Mouse (Mus musculus) MEL (cell line): Measurements from ENCODE around the gene Creld2. TPM values are rescaled to one million over a fixed set of nuclear protein-coding genes. Genes with fewer than 3 reads are reported as not detected.

Source experiments
- DNase-seq: peaks from one replicate; pipeline ENCODE4 v3.0.0; 2011; ENCODE audit warnings: low read depth, low spot score
- H3K27ac ChIP-seq: 2 replicates; pipeline ENCODE4 v1.5.1; 2012; ENCODE audit warnings: low read depth, mild to moderate bottlenecking, control low read depth, low read length, moderate library complexity; ENCODE audit not compliant: control insufficient read depth
- H3K27me3 ChIP-seq, 2 experiments: fragments of 150-350 bp in 1 of 2; sonication (generic) in 1 of 2; 2 replicates each; pipeline ENCODE4 v1.6.1; 2012; ENCODE audit warnings: low read length in 2 of 2, mild to moderate bottlenecking in 2 of 2, improper control_type of control experiment in 1 of 2, moderate library complexity in 1 of 2; ENCODE audit not compliant: insufficient read depth in 2 of 2, control insufficient read depth in 1 of 2
- H3K36me3 ChIP-seq, 2 experiments: 2 replicates each; pipeline ENCODE4 v1.6.1; 2012 to 2014; ENCODE audit warnings: low read length in 2 of 2, improper control_type of control experiment in 1 of 2, inconsistent platforms in 1 of 2, mild to moderate bottlenecking in 1 of 2; ENCODE audit not compliant: insufficient read depth in 2 of 2, control insufficient read depth in 1 of 2
- H3K4me1 ChIP-seq, 2 experiments: fragments of 150-350 bp in 1 of 2; sonication (generic) in 1 of 2; 2 replicates each; pipeline ENCODE4 v1.6.1; 2012; ENCODE audit warnings: low read length in 2 of 2, improper control_type of control experiment in 1 of 2, mild to moderate bottlenecking in 1 of 2; ENCODE audit not compliant: insufficient read depth in 2 of 2, control insufficient read depth in 1 of 2
- H3K4me3 ChIP-seq, 2 experiments: fragments of 150-350 bp in 1 of 2; sonication (generic) in 1 of 2; 2 replicates each; pipeline ENCODE4 v1.5.1; 2012; ENCODE audit warnings: low read depth in 2 of 2, low read length in 2 of 2, mild to moderate bottlenecking in 2 of 2, moderate library complexity in 2 of 2, control low read depth in 1 of 2, improper control_type of control experiment in 1 of 2; ENCODE audit not compliant: control insufficient read depth in 1 of 2, insufficient read depth in 1 of 2
- H3K79me2 ChIP-seq: 2 replicates; pipeline ENCODE4 v1.6.1; 2012; ENCODE audit warnings: mild to moderate bottlenecking, low read length, moderate library complexity; ENCODE audit not compliant: control insufficient read depth, poor library complexity, insufficient read depth
- H3K9ac ChIP-seq: 2 replicates; pipeline ENCODE4 v1.6.1; 2012; ENCODE audit warnings: low read depth, mild to moderate bottlenecking, control low read depth, low read length, moderate library complexity; ENCODE audit not compliant: control insufficient read depth, poor library complexity, severe bottlenecking
- H3K9me3 ChIP-seq: fragments of 150-350 bp; sonication (generic); replicated peaks from 2 replicates; pipeline ENCODE4 v1.6.1; 2012; ENCODE audit warnings: mild to moderate bottlenecking, low read length, improper control_type of control experiment, moderate library complexity; ENCODE audit not compliant: insufficient read depth
- CHD1 ChIP-seq: IDR thresholded peaks from 2 replicates; pipeline ENCODE4 v1.6.1; 2012; ENCODE audit warnings: low read depth, mild to moderate bottlenecking, inconsistent platforms, low read length, improper control_type of control experiment
- CTCF ChIP-seq, 3 experiments: IDR thresholded peaks in 2 of 3; conservative IDR thresholded peaks in 1 of 3; 2 replicates each; pipeline ENCODE4 v1.5.1; 2011 to 2012; ENCODE audit warnings: low read length in 3 of 3, low read depth in 2 of 3, mild to moderate bottlenecking in 2 of 3, improper control_type of control experiment in 1 of 3, inconsistent platforms in 1 of 3, mixed read lengths in 1 of 3, moderate library complexity in 1 of 3; ENCODE audit not compliant: control insufficient read depth in 1 of 3, insufficient read depth in 1 of 3, poor library complexity in 1 of 3, severe bottlenecking in 1 of 3
- ELF1 ChIP-seq: IDR thresholded peaks from 2 replicates; pipeline ENCODE4 v1.6.1; 2014; ENCODE audit warnings: low read depth, mild to moderate bottlenecking, inconsistent platforms, low read length, improper control_type of control experiment, moderate library complexity
- EP300 ChIP-seq, 2 experiments: IDR thresholded peaks; 2 replicates each; pipeline ENCODE4 v1.6.1; 2011; ENCODE audit warnings: improper control_type of control experiment in 2 of 2, low read length in 2 of 2, low read depth in 1 of 2, mild to moderate bottlenecking in 1 of 2
- ETS1 ChIP-seq: IDR thresholded peaks from 2 replicates; pipeline ENCODE4 v1.6.1; 2012; ENCODE audit warnings: low read depth, mild to moderate bottlenecking, inconsistent platforms, low read length, improper control_type of control experiment, moderate library complexity
- GABPA ChIP-seq: IDR thresholded peaks from 2 replicates; pipeline ENCODE4 v1.6.1; 2012; ENCODE audit warnings: low read depth, mild to moderate bottlenecking, inconsistent platforms, low read length, improper control_type of control experiment, moderate library complexity
- HCFC1 ChIP-seq: IDR thresholded peaks from 2 replicates; pipeline ENCODE4 v1.6.1; 2012; ENCODE audit warnings: low read depth, mild to moderate bottlenecking, inconsistent platforms, low read length, improper control_type of control experiment, moderate library complexity
- JUND ChIP-seq: IDR thresholded peaks from 2 replicates; pipeline ENCODE4 v1.6.1; 2011; ENCODE audit warnings: low read depth, mild to moderate bottlenecking, improper control_type of control experiment, low read length
- KAT2A ChIP-seq: conservative IDR thresholded peaks from 2 replicates; pipeline ENCODE4 v1.6.1; 2012; ENCODE audit warnings: low read depth, low read length, improper control_type of control experiment, inconsistent platforms
- MAFK ChIP-seq: IDR thresholded peaks from 2 replicates; pipeline ENCODE4 v1.6.1; 2011; ENCODE audit warnings: low read depth, mild to moderate bottlenecking, low read length, improper control_type of control experiment, borderline replicate concordance
- MAX ChIP-seq: IDR thresholded peaks from 2 replicates; pipeline ENCODE4 v1.6.1; 2011; ENCODE audit warnings: low read length, improper control_type of control experiment
- MYB ChIP-seq: IDR thresholded peaks from 2 replicates; pipeline ENCODE4 v1.6.1; 2011; ENCODE audit warnings: mild to moderate bottlenecking, low read depth, low read length, improper control_type of control experiment
- POLR2A ChIP-seq, 2 experiments: IDR thresholded peaks; 2 replicates each; pipeline ENCODE4 v1.6.1; 2011 to 2012; ENCODE audit warnings: low read length in 2 of 2, mild to moderate bottlenecking in 2 of 2, control low read depth in 1 of 2, improper control_type of control experiment in 1 of 2, low read depth in 1 of 2, moderate library complexity in 1 of 2; ENCODE audit not compliant: control insufficient read depth in 1 of 2, insufficient read depth in 1 of 2, poor library complexity in 1 of 2
- RAD21 ChIP-seq: IDR thresholded peaks from 2 replicates; pipeline ENCODE4 v1.6.1; 2011; ENCODE audit warnings: mild to moderate bottlenecking, low read depth, low read length, improper control_type of control experiment
- RCOR1 ChIP-seq: IDR thresholded peaks from 2 replicates; pipeline ENCODE4 v1.6.1; 2012; ENCODE audit warnings: low read depth, mild to moderate bottlenecking, inconsistent platforms, low read length, improper control_type of control experiment
- SIN3A ChIP-seq: IDR thresholded peaks from 2 replicates; pipeline ENCODE4 v1.6.1; 2012; ENCODE audit warnings: low read length, improper control_type of control experiment, inconsistent platforms
- SMC3 ChIP-seq: IDR thresholded peaks from 2 replicates; pipeline ENCODE4 v1.6.1; 2011; ENCODE audit warnings: low read depth, low read length, improper control_type of control experiment
- TAL1 ChIP-seq: IDR thresholded peaks from 2 replicates; pipeline ENCODE4 v1.6.1; 2012; ENCODE audit warnings: mild to moderate bottlenecking, inconsistent platforms, low read length, moderate library complexity, mixed read lengths
- UBTF ChIP-seq: IDR thresholded peaks from 2 replicates; pipeline ENCODE4 v1.6.1; 2012; ENCODE audit warnings: low read depth, mild to moderate bottlenecking, inconsistent platforms, low read length, improper control_type of control experiment, moderate library complexity, borderline replicate concordance; ENCODE audit not compliant: insufficient read depth
- USF1 ChIP-seq: IDR thresholded peaks from 2 replicates; pipeline ENCODE4 v1.6.1; 2014; ENCODE audit warnings: low read depth, mild to moderate bottlenecking, inconsistent platforms, low read length, improper control_type of control experiment, moderate library complexity
- USF2 ChIP-seq, 2 experiments: IDR thresholded peaks; 2 replicates each; pipeline ENCODE4 v1.6.1; 2011 to 2012; ENCODE audit warnings: improper control_type of control experiment in 2 of 2, low read length in 2 of 2, borderline replicate concordance in 1 of 2, inconsistent platforms in 1 of 2, low read depth in 1 of 2, mild to moderate bottlenecking in 1 of 2; ENCODE audit not compliant: insufficient read depth in 1 of 2
- ZKSCAN1 ChIP-seq: IDR thresholded peaks from 2 replicates; pipeline ENCODE4 v1.6.1; 2012; ENCODE audit warnings: low read depth, mild to moderate bottlenecking, inconsistent platforms, low read length, improper control_type of control experiment, moderate library complexity
- ZMIZ1 ChIP-seq: IDR thresholded peaks from 2 replicates; pipeline ENCODE4 v1.6.1; 2012; ENCODE audit warnings: low read depth, mild to moderate bottlenecking, inconsistent platforms, low read length, improper control_type of control experiment, moderate library complexity
- ZNF384 ChIP-seq: IDR thresholded peaks from 2 replicates; pipeline ENCODE4 v1.6.1; 2012; ENCODE audit warnings: low read depth, mild to moderate bottlenecking, inconsistent platforms, low read length, improper control_type of control experiment
- polyA plus RNA-seq, 2 experiments: library from polyadenylated mRNA; stranded (reverse) in 1 of 2; unstranded in 1 of 2; fragments of >175 nt in 1 of 2; fragments of >200 nt in 1 of 2; gene quantifications; 2 replicates each; pipeline versions ENCODE4 v1.2.1 to v1.2.4; 2012; ENCODE audit warnings: low replicate concordance in 2 of 2, low read depth in 1 of 2; ENCODE audit not compliant: insufficient read length in 2 of 2, insufficient read depth in 1 of 2, missing spikeins in 1 of 2
- total RNA-seq: library from RNA; depleted of rRNA; stranded (reverse); fragments of 300-350 nt; gene quantifications from 2 replicates; pipeline ENCODE4 v1.2.3, GENCODE M21; 2012

The Creld2 gene
- total and polyA plus RNA-seq, 3 experiments, result 118 to 188 TPM; not detected in 1

- Histone ChIP-seq H3K36me3 (no peaks in the 10 kb centered on the region), H3K4me3 (no peak overlapping the region), H3K27me3 (peaks cover 0 to 14% of the 10 kb centered on the region in 2 experiments; a peak in 3 of 4 replicates), H3K27ac (no peak overlapping the region), H3K9me3 (no peaks in the 10 kb centered on the region), H3K79me2 (no peaks in the 10 kb centered on the region), H3K4me1 (no peaks in the 10 kb centered on the region), H3K9ac (no peak overlapping the region)
- TF ChIP-seq HCFC1 (no peak), UBTF (no peak), ZKSCAN1 (no peak), ETS1 (no peak), CTCF (IDR thresholded peaks at IDR 0.05 in 2 of 3, conservative IDR thresholded peaks at IDR 0.05 in 1 of 3; ENCODE audit: control insufficient read depth in 1 of 3, insufficient read depth in 1 of 3, low read depth in 2 of 3, low read length in 3 of 3, poor library complexity in 1 of 3, severe bottlenecking in 1 of 3) (no peak), MYB (no peak), GABPA (no peak), MAFK (no peak), MAX (no peak), JUND (no peak), POLR2A (IDR thresholded peaks at IDR 0.05; ENCODE audit: control insufficient read depth in 1 of 2, insufficient read depth in 1 of 2, low read depth in 1 of 2, low read length in 2 of 2, poor library complexity in 1 of 2) (no peak), TAL1 (no peak), EP300 (IDR thresholded peaks at IDR 0.05; ENCODE audit: low read depth in 1 of 2, low read length in 2 of 2) (no peak)
- no peak for DNase-seq
Observed at GRCm38 (mm10) chr15:88851507-88852149, 32.2 kb downstream of the Creld2 start.

GRCm38 (mm10) chr15:88853106-88853505, 33.7 kb downstream of the Creld2 start:
- H3K27me3 ChIP-seq, result peaks cover 0 to 14% of the 10 kb centered on the region in 2 experiments; a peak in 3 of 4 replicates
- DNase-seq, result no peak
- no peaks in the 10 kb centered on the region for H3K9me3 ChIP-seq
- H3K27ac ChIP-seq, result no peak overlapping the region
- H3K4me3 ChIP-seq, result no peak overlapping the region
- H3K9ac ChIP-seq, result no peak overlapping the region
- H3K36me3 ChIP-seq, result no peaks in the 10 kb centered on the region
- TF ChIP-seq RCOR1 (no peak), ZNF384 (no peak), POLR2A (IDR thresholded peaks at IDR 0.05; ENCODE audit: control insufficient read depth in 1 of 2, insufficient read depth in 1 of 2, low read depth in 1 of 2, low read length in 2 of 2, poor library complexity in 1 of 2) (no peak), UBTF (no peak), KAT2A (no peak), ZKSCAN1 (no peak), GABPA (no peak), CTCF (IDR thresholded peaks at IDR 0.05 in 2 of 3, conservative IDR thresholded peaks at IDR 0.05 in 1 of 3; ENCODE audit: control insufficient read depth in 1 of 3, insufficient read depth in 1 of 3, low read depth in 2 of 3, low read length in 3 of 3, poor library complexity in 1 of 3, severe bottlenecking in 1 of 3) (no peak), RAD21 (no peak), CHD1 (no peak), ZMIZ1 (no peak), ELF1 (no peak), ETS1 (no peak), SIN3A (no peak), SMC3 (no peak), EP300 (IDR thresholded peaks at IDR 0.05; ENCODE audit: low read depth in 1 of 2, low read length in 2 of 2) (no peak), MAFK (no peak), MAX (no peak), USF2 (IDR thresholded peaks at IDR 0.05; ENCODE audit: borderline replicate concordance in 1 of 2, insufficient read depth in 1 of 2, low read depth in 1 of 2, low read length in 2 of 2) (no peak), USF1 (no peak)
- no peaks in the 10 kb centered on the region for H3K4me1 ChIP-seq
- no peaks in the 10 kb centered on the region for H3K79me2 ChIP-seq
